Mouse (Mus musculus) heart, embryonic 11.5 days (tissue): Measurements from ENCODE around the gene Dnmt3a. TPM values are rescaled to one million over a fixed set of nuclear protein-coding genes. Genes with fewer than 3 reads are reported as not detected.
A peak's percentile ranks its signal among the peaks of the same experiment; 100 is the strongest.

Source experiments
- ATAC-seq: fragments of 200-750 bp; cut with Nextera tagmentation; replicated peaks from 2 replicates; pipeline ENCODE4 v1.8.0; 2017; ENCODE audit warnings: moderate library complexity; ENCODE audit not compliant: insufficient number of reproducible peaks, low FRiP score, low TSS enrichment
- H3K27ac ChIP-seq: fragments of 300-500 bp; sonication (generic); 2 replicates; pipeline ENCODE4 v1.5.1; 2014; ENCODE audit warnings: mild to moderate bottlenecking, low read depth, low read length
- H3K27me3 ChIP-seq: fragments of 300-500 bp; sonication (generic); 2 replicates; pipeline ENCODE4 v1.6.1; 2014; ENCODE audit warnings: mild to moderate bottlenecking, low read length, mixed read lengths; ENCODE audit not compliant: control insufficient read depth, insufficient read depth
- H3K36me3 ChIP-seq: fragments of 300-500 bp; sonication (generic); 2 replicates; pipeline ENCODE4 v1.6.1; 2014; ENCODE audit warnings: mild to moderate bottlenecking, low read length, moderate library complexity, mixed read lengths; ENCODE audit not compliant: control insufficient read depth, insufficient read depth
- H3K4me1 ChIP-seq: fragments of 300-500 bp; sonication (generic); 2 replicates; pipeline ENCODE4 v1.6.1; 2014; ENCODE audit warnings: low read length; ENCODE audit not compliant: control insufficient read depth, insufficient read depth
- H3K4me2 ChIP-seq: fragments of 300-500 bp; sonication (generic); 2 replicates; pipeline ENCODE4 v1.6.1; 2014; ENCODE audit warnings: mild to moderate bottlenecking, moderate library complexity
- H3K4me3 ChIP-seq: fragments of 300-500 bp; sonication (generic); 2 replicates; pipeline ENCODE4 v1.5.1; 2014; ENCODE audit warnings: low read depth, low read length
- H3K9ac ChIP-seq: fragments of 300-500 bp; sonication (generic); 2 replicates; pipeline ENCODE4 v1.6.1; 2014; ENCODE audit warnings: mild to moderate bottlenecking, low read depth, low read length, moderate library complexity
- H3K9me3 ChIP-seq: fragments of 300-500 bp; sonication (generic); replicated peaks from 2 replicates; pipeline ENCODE4 v1.6.1; 2016; ENCODE audit warnings: low read length; ENCODE audit not compliant: control insufficient read depth
- WGBS: fragments of 180-500 bp; shearing (Covaris S2); extraction: QIAGEN DNeasy Blood & Tissue Kit; methylation state at CpG from one replicate; pipeline ENCODE4 v1.1.7; 2014; ENCODE audit not compliant: insufficient replicate concordance; 5-methylcytosine and 5-hydroxymethylcytosine counted together
- polyA plus RNA-seq: library from polyadenylated mRNA; unstranded; fragments of >200 nt; fragmentation: Nextera tagmentation; extraction: Ambion mirVana; gene quantifications from 2 replicates; pipeline ENCODE4 v1.2.1, GENCODE M21; 2014

The Dnmt3a gene
- polyA plus RNA-seq, 1 experiment from 2014 or later = 55.1 TPM

DNA sequence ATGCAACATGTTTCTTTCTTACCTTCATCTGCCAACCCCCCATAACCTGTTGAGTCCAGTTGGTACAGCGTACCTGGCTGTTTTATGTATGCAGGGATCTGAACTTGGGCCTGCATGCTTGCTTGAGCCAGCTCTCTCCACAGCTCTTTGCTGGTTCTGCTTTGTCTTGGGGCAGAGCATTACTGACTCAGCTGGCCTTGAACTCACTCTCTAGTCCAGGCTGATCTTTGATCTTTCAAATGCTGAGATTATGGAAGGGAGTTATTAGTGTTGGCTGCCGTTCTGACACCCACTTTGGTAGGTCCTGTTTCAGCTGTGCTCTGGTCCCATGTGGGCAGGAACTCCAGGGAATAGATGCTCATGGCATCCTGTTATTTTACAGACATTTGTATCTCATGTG lies 93.0 kb downstream of the Dnmt3a start:
- WGBS = 88% methylated on average over 2 of the region's 2 CpGs
- no peaks in the 10 kb centered on the region for H3K9me3 ChIP-seq
- H3K9ac ChIP-seq = no peak overlapping the region
- no peak overlapping the region for H3K4me2 ChIP-seq
- ATAC-seq = no peak
- H3K4me3 ChIP-seq = no peak overlapping the region
- no peak overlapping the region for H3K27ac ChIP-seq
- no peaks in the 10 kb centered on the region for H3K27me3 ChIP-seq
- H3K4me1 ChIP-seq = peaks cover 3% of the 10 kb centered on the region; the same call in 1 of the 2 replicates
- H3K36me3 ChIP-seq = peaks cover 68% of the 10 kb centered on the region

GRCm38 (mm10) chr12:3905436-3905835 lies 99.6 kb downstream of the Dnmt3a start:
- H3K36me3 ChIP-seq = peaks cover 59% of the 10 kb centered on the region
- H3K9ac ChIP-seq = no peak overlapping the region
- no peaks in the 10 kb centered on the region for H3K9me3 ChIP-seq
- H3K4me2 ChIP-seq = no peak overlapping the region
- no peaks in the 10 kb centered on the region for H3K27me3 ChIP-seq
- no peak for ATAC-seq
- H3K27ac ChIP-seq = no peak overlapping the region
- no peaks in the 10 kb centered on the region for H3K4me1 ChIP-seq
- 87% methylated on average over 9 of the region's 9 CpGs for whole genome bisulfite sequencing
- H3K4me3 ChIP-seq = no peak overlapping the region

GRCm38 (mm10) chr12:3906308-3906707 lies 100.5 kb downstream of the Dnmt3a start:
- H3K9me3 ChIP-seq = no peaks in the 10 kb centered on the region
- H3K27me3 ChIP-seq = no peaks in the 10 kb centered on the region
- H3K4me1 ChIP-seq = no peaks in the 10 kb centered on the region
- H3K27ac ChIP-seq = no peak overlapping the region
- no peak overlapping the region for H3K9ac ChIP-seq
- ATAC-seq = no peak
- H3K36me3 ChIP-seq = peaks cover 56% of the 10 kb centered on the region
- H3K4me2 ChIP-seq = no peak overlapping the region
- H3K4me3 ChIP-seq = no peak overlapping the region

- H3K4me1 ChIP-seq = no peaks in the 10 kb centered on the region
- H3K4me3 ChIP-seq = no peak overlapping the region
- no peak overlapping the region for H3K27ac ChIP-seq
- 84% methylated on average over 4 of the region's 4 CpGs for WGBS
- H3K9me3 ChIP-seq = no peaks in the 10 kb centered on the region
- no peaks in the 10 kb centered on the region for H3K27me3 ChIP-seq
- H3K4me2 ChIP-seq = no peak overlapping the region
- no peak for ATAC-seq
- H3K9ac ChIP-seq = no peak overlapping the region
- H3K36me3 ChIP-seq = peaks cover 49% of the 10 kb centered on the region
Observed at GRCm38 (mm10) chr12:3907008-3907407, 101.2 kb downstream of the Dnmt3a start.

DNA sequence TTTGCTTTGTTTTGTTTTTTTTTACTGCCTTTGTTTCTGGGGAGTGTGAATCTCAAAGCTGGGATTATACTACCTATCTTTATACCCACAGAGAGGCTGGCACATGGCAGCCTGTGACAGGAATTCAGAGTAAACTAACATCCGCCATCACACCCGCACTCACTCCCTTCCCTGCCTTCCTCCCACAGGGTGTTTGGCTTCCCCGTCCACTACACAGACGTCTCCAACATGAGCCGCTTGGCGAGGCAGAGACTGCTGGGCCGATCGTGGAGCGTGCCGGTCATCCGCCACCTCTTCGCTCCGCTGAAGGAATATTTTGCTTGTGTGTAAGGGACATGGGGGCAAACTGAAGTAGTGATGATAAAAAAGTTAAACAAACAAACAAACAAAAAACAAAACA lies 101.6 kb downstream of the Dnmt3a start:
- no peak overlapping the region for H3K9ac ChIP-seq
- H3K4me1 ChIP-seq = no peaks in the 10 kb centered on the region
- WGBS = 80% methylated on average over 13 of the region's 13 CpGs
- H3K9me3 ChIP-seq = no peaks in the 10 kb centered on the region
- no peak overlapping the region for H3K4me2 ChIP-seq
- H3K27ac ChIP-seq = no peak overlapping the region
- no peak overlapping the region for H3K4me3 ChIP-seq
- peaks cover 45% of the 10 kb centered on the region for H3K36me3 ChIP-seq
- no peaks in the 10 kb centered on the region for H3K27me3 ChIP-seq
- no peak for ATAC-seq

DNA sequence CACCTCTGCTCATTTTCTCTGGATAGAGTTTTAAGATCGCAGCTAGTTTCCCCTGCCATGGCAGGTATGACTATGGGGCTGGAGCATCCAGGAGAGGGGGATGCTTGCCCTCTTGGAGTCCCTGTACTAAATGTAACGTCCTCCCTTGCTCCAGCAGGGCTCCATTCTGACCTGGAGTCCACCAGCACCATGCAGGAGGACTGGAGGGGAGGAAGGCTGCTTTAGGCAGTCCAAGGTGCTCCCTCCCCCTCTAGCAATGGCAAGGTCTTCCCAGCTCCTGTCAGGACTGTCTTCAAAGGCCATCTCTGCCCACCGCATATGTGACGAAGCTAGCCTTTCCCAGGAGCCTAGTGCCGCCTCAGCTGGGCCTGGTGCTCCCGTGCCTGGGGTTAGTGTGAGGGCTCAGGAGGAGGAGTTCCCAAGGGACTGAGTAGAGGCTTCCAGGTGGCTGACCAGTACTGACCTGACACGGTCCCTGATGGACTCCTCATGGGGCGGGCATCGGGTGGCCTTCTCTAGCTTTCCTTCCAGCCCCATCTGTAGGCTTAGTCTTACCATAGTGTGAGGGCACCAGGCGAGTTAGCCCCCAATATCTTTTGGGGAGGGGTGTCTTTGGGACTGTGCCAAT lies 104.8 kb downstream of the Dnmt3a start:
- ATAC-seq = 0 out of 2 replicates have a peak, but pooled peaks have one; percentile 36
- Histone ChIP-seq H3K27ac (no peak overlapping the region), H3K4me1 (no peaks in the 10 kb centered on the region), H3K4me3 (no peak overlapping the region), H3K4me2 (no peak overlapping the region), H3K36me3 (peaks cover 27% of the 10 kb centered on the region), H3K9ac (no peak overlapping the region), H3K27me3 (no peaks in the 10 kb centered on the region), H3K9me3 (no peaks in the 10 kb centered on the region)
- 48% methylated on average over 10 of the region's 10 CpGs for WGBS

DNA sequence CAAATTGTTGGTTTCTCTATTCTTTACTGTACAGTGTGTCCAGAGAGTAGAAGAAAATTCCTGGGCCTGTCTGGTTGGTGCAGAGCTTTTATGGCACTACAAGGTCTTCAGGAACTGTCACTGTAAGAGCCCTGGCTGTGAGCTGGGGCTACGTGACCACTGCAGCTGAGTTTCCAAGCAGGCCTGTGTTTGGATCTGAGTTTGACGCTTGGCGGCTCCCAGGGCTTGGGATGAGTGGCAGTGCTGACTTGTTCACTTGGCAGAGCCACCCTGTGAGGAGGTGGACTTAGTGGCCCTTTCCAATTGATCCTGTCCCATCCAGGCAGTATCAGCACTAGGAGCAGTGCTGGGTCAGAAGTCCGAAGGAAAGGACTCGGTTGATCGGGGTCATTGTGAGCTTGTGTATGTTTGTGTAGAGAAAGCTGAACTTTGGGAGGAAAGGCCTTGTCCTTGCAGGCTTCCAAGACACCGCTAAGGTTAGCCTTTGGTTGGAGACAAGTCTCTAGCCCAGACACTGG lies 106.1 kb downstream of the Dnmt3a start:
- 78% methylated on average over 7 of the region's 7 CpGs for WGBS
- H3K4me3 ChIP-seq = no peak overlapping the region
- no peak for ATAC-seq
- no peak overlapping the region for H3K27ac ChIP-seq
- H3K36me3 ChIP-seq = peaks cover 22% of the 10 kb centered on the region
- no peaks in the 10 kb centered on the region for H3K27me3 ChIP-seq
- no peaks in the 10 kb centered on the region for H3K4me1 ChIP-seq
- H3K9me3 ChIP-seq = no peaks in the 10 kb centered on the region
- no peak overlapping the region for H3K9ac ChIP-seq
- no peak overlapping the region for H3K4me2 ChIP-seq

- Histone ChIP-seq H3K27me3 (no peaks in the 10 kb centered on the region), H3K36me3 (no peaks in the 10 kb centered on the region), H3K4me2 (no peak overlapping the region), H3K9ac (no peak overlapping the region), H3K4me1 (peaks cover 9% of the 10 kb centered on the region; the same call in 1 of the 2 replicates), H3K4me3 (no peak overlapping the region), H3K9me3 (no peaks in the 10 kb centered on the region), H3K27ac (no peak overlapping the region)
- ATAC-seq = no peak
- WGBS = 68% methylated on average over 3 of the region's 3 CpGs
Observed at GRCm38 (mm10) chr12:3915852-3916251, 110.0 kb downstream of the Dnmt3a start.
